Mouse (Mus musculus) lung, adult 2 months (tissue): ENCODE data around the gene Gm6592. TPM values are rescaled to one million over a fixed set of nuclear protein-coding genes. Genes with fewer than 3 reads are reported as not detected.
A peak's percentile ranks its signal among the peaks of the same experiment; 100 is the strongest.
"Not testable (repeated sequence)": the region's sequence is repeated elsewhere in the genome, so short reads cannot be mapped to it uniquely, and the experiment has no call there.

ENCODE experiments used
- DNase-seq: peaks from one replicate; pipeline ENCODE4 v3.0.0; 2022
- H3K4me1 ChIP-seq: fragments of 200-500 bp; 2 replicates; pipeline ENCODE4 v1.6.1; 2011; ENCODE audit warnings: low read length; ENCODE audit not compliant: control insufficient read depth, insufficient read depth
- H3K4me3 ChIP-seq: fragments of 200-500 bp; replicated peaks from 2 replicates; pipeline ENCODE3; 2011; ENCODE audit warnings: low read depth, mild to moderate bottlenecking, control low read depth, low read length; ENCODE audit errors: extremely low read depth
- CTCF ChIP-seq: fragments of 200-500 bp; IDR thresholded peaks from 2 replicates; pipeline ENCODE4 v1.5.1; 2011; ENCODE audit warnings: mild to moderate bottlenecking, low read length, control low read depth; ENCODE audit not compliant: insufficient read depth
- POLR2A ChIP-seq: fragments of 200-500 bp; IDR thresholded peaks from 2 replicates; pipeline ENCODE4 v1.6.1; 2011; ENCODE audit warnings: low read depth, mild to moderate bottlenecking, control low read depth, low read length, borderline replicate concordance; ENCODE audit errors: extremely low read depth
- WGBS: fragments of 180-500 bp; shearing (Covaris S2); methylation state at CpG from one replicate; pipeline ENCODE4 v1.1.7; 2018; 5-methylcytosine and 5-hydroxymethylcytosine counted together
- polyA plus RNA-seq: library from polyadenylated mRNA; depleted of rRNA; stranded (reverse); fragments of >200 nt; gene quantifications from 2 replicates; pipeline ENCODE4 v1.2.3, GENCODE M21; 2012; rRNA removed

The Gm6592 gene
- not detected in 2 replicates for polyA plus RNA-seq

DNA sequence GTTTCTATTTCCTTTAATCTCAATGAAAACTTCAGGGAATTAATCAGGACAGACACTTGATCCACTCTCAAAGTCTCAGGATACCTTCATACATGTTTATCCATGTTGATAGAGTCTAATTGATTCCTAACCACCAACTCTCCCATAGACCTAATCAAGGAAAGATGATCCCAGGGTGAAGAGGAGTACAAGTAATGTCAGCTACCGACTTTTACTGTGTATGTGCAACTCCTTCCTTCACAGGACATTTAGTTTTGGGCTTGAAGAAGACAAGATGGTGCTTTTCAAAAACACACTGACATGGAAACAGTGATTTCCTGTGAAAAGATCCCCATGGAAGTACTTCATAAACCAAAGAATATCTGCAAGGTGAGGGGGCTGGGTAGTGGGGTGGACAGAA is at the start of gene Gm6592:
Gene Gm6592, plus strand, starts transcription at position 301 of the 400 bp plus-strand sequence.
- Histone ChIP-seq H3K4me1 (no peaks in the 10 kb centered on the region), H3K4me3 (no peak within 1 kb of the TSS)
- DNase-seq = no peak
- TF ChIP-seq POLR2A = no peak
- no peak for TF ChIP-seq CTCF
- WGBS = 51% methylated on average over 1 of the region's 1 CpGs

DNA sequence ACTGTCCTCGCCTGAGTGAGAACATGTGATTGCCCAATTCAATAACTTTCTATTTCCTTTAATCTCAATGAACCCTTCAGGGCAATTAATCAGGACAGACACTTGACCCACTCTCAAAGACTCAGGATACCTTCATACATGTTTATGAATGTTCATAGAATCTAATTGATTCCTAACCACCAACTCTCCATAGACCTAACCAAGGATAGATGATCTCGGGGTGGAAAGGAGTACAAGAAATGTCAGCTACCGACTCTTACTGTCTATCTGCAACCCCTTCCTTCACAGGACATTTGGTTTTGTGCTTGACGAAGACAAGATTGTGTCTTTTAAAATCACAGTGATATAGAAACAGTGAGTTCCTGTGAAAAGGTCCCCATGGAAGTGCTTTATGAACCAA is 40.4 kb upstream of the Gm6592 start, which contains the start of gene Ssxb5:
Gene Ssxb5, plus strand, starts transcription at position 301 of the 400 bp plus-strand sequence.
- 67% methylated on average over 4 of the region's 4 CpGs for WGBS
- not testable (repeated sequence) for DNase-seq, H3K4me3 ChIP-seq, H3K4me1 ChIP-seq

DNA sequence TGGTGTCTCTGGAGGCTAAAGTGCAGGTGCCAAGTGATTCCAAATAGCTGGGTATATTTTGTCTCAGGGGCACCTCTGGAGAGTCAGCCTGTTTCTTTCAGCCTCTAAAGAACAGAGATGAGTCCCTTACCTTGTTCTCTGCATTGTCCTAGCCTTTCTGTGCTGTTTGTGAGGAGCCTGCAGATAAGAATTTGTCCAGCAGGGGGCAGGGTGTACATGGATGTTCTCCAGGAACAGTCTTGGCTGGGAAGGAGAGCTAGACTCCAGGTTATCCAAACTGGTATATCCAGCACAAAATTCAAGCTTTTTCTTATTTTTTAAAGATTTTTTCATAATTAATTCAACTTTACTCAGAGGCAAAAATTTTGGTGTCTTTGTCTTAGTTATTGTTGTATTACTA is 11.8 kb upstream of the Gm6592 start:
- Histone ChIP-seq H3K4me3 (no peak overlapping the region), H3K4me1 (no peaks in the 10 kb centered on the region)
- DNase-seq = peak; percentile 33
- TF ChIP-seq POLR2A (no peak), CTCF (peak; percentile 21; the same call in 1 of the 2 replicates)

DNA sequence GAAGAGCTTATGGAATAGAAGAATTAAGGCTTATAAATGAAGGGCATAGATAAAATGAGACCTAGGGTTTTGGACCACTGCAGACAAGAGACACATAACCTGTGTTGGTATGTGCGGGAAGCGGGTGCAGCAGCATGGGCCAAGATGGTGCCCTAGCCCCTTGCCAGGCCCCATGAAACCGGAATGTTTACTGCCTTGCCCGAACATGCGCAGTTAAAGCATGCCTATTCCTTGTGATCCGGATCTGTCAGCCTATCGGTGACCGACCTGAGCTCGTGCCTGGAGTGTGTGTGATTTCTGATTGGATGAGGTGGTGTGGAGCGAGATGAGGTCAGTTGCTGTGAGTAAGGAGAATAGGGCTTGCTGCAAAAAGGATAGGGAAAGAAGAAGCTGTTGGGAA is 8.7 kb downstream of the Gm6592 start:
- TF ChIP-seq POLR2A (no peak), CTCF (no peak)
- DNase-seq = no peak
- WGBS = 90% methylated on average over 10 of the region's 10 CpGs
- no peak overlapping the region for H3K4me3 ChIP-seq
- no peaks in the 10 kb centered on the region for H3K4me1 ChIP-seq

DNA sequence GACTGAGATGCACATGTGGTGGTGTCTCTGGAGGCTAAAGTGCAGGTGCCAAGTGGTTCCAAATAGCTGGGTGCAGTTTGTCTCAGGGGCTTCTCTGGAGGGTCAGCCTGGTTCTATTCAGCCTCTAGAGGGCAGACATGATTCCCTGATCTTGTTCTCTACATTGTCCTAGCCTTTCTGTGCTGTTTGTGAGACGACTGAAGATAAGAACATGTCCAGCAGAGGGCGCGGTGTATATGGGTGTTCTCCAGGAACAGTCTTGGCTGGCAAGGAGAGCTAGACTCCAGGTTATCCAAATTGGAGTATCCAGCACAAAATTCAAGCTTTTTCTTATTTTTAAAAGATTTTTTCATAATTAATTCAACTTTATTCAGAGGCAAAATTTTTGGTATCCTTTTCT is 20.5 kb downstream of the Gm6592 start:
- WGBS = 9% methylated on average over 3 of the region's 3 CpGs
- DNase-seq = peak; percentile 48
- H3K4me1 ChIP-seq, H3K4me3 ChIP-seq: not testable (repeated sequence)
- TF ChIP-seq CTCF = peak; percentile 41

DNA sequence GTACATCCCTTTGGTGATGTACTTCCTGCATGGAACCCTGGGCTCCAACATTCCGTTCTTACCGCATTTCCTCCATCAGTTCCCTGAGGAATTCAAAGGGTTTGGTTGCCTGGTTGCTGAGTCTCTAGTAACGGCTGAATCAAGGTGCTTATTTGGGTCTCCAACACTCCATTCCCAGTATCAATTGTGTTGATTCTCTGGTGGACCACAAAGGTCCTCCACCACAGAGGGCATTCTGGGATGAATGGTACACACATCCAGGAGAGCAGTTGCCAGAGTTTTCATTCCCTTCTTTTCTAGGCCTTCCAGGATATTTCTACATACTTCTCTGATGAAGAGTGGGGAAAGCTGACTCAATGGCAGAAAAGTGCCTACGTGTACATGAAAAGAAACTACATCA is 30.2 kb downstream of the Gm6592 start, which contains the start of gene Gm5751:
Gene Gm5751, plus strand, starts transcription at position 301 of the 400 bp plus-strand sequence.
- not testable (repeated sequence) for DNase-seq, H3K4me1 ChIP-seq, H3K4me3 ChIP-seq
- 88% methylated on average over 4 of the region's 4 CpGs for whole genome bisulfite sequencing

DNA sequence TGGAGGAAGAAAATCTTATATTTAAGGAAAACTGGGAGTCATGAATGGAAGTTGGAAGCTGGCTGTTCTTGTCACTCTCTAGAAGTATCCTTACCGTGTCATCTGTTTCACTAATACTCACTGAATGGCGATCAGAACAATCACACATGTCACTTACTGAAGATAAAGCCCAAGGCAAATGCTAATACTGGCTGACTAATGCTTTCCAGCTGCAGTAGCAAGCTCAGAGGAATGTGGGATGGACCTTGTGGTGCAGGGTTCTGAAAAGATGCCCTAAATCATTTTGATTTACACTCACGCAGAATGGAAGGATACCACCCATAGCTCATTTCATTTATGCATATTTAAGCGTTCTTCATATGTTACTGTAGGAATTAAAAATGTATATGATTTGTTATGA is 40.5 kb downstream of the Gm6592 start:
- Histone ChIP-seq H3K4me3 (no peak overlapping the region), H3K4me1 (no peaks in the 10 kb centered on the region)
- TF ChIP-seq CTCF = no peak
- no peak for TF ChIP-seq POLR2A
- 67% methylated on average over 4 of the region's 4 CpGs for WGBS
- no peak for DNase-seq

DNA sequence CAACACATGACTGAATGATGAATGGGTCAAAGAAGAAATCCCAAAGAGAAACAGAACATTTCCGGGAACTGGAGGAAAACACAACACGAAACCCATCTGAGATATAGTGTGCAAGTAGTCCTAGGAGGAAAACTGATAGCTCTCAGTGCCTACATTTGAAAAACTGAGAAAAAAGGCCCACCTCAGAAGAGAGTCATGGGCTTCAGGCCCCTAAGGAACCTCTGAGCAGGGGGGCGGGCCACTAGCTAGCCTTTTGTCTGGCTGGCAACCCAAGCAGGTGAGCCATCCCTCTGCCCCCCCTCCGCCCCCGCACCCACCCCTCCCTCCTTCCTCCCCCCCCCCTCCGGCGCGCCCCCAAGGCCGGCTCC is 48.2 kb downstream of the Gm6592 start:
- 51% methylated on average over 4 of the region's 9 CpGs for WGBS
- no peak overlapping the region for H3K4me3 ChIP-seq

DNA sequence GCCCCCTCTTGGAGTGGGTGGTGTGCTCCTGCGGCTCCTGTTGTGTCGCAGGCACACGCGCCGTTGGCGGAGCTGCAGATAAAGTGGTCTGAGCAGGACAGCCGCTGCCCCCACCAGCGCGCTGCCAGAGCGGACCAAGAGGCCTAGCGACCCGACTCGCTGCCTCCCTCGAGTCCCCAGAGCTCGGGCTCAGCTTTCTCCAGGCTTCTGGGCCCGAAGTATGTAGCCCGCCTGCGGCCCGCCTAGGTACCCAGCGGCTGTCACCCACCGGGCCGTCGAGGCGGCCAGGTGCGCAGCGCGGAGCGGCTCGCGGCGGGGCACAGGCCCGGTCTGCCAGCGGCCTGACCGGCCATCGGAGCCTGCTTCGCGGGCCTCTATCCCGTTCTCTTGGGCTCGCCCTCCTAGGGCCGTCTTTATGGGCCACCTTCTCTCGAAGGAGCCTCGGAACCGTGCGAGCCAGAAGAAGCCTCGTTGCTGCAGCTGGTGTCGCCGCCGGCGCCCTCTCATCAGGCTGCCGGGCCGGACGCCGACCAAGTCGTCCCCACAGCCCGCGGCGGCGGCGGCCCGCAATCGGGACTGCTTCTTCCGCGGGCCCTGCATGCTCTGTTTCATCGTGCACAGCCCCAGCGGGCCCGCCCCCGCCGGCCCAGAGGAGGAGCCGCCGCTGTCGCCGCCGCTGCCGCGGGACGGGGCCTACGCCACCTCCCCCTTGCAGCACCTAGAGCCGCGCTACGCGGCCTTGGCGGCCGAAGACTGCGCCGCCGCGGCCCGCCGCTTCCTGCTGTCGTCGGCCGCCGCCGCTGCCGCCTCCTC is 48.8 kb downstream of the Gm6592 start, which contains the start of gene B630019K06Rik:
Gene B630019K06Rik, plus strand, starts transcription at position 40 of the 813 bp plus-strand sequence.
- DNase-seq = peak; percentile 58
- H3K4me1 ChIP-seq = peaks cover 2% of the 10 kb centered on the region; the same call in 1 of the 2 replicates
- TF ChIP-seq CTCF (no peak), POLR2A (peak; percentile 36; the same call in 1 of the 2 replicates)
- 22% methylated on average over 93 of the region's 95 CpGs for WGBS
- H3K4me3 ChIP-seq = peak within 1 kb of the TSS; percentile 65

More for the DNA sequence above, 48.2 kb downstream of the Gm6592 start:
- TF ChIP-seq POLR2A (no peak), CTCF (no peak)
- H3K4me1 ChIP-seq = peaks cover 2% of the 10 kb centered on the region; the same call in 1 of the 2 replicates
- no peak for DNase-seq

DNA sequence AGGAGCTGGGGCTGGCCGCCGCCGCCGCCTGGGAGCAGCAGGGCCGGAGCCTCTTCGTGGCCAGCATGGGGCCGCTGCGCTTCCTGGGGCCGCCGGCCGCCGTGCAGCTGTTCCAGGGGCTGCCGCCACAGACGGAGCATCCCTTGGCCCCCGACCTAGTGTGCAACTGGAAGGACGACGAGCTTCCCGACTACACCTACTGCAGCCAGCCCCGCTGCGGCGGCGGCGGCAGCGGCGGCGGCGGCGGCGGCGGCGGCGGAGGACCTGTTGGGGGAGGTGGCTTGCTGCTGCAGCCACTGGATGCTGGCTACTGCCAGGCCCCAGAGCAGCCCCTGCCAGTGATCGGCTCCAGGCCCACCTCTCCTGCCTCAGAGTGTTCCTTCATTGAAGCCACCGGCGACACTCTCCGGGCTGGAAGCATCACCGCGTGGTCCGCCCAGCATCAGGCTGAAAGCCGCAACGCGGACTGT is 49.4 kb downstream of the Gm6592 start:
- WGBS = 28% methylated on average over 42 of the region's 42 CpGs
- TF ChIP-seq CTCF (no peak), POLR2A (no peak)
- no peak for DNase-seq
- H3K4me3 ChIP-seq = peak overlapping the region; percentile 65
- peaks cover 2% of the 10 kb centered on the region; the same call in 1 of the 2 replicates for H3K4me1 ChIP-seq

Other genes starting within 250 kb of the Gm6592 start
- gene Ssxb8, start 153.2 kb upstream of the Gm6592 start, polyA plus RNA-seq = not detected in 2 replicates
- not detected in 2 replicates for gene Ssx9, start 95.6 kb upstream of the Gm6592 start, polyA plus RNA-seq
- not detected in 2 replicates for gene Ssxb5, start 40.3 kb upstream of the Gm6592 start, polyA plus RNA-seq
- gene Gm5751, start 30.3 kb downstream of the Gm6592 start, polyA plus RNA-seq = not detected in 2 replicates
- gene B630019K06Rik, start 48.4 kb downstream of the Gm6592 start, polyA plus RNA-seq = 1.6 and 3.2 TPM in 2 replicates
- not detected in 2 replicates for gene Fthl17b, start 119.0 kb downstream of the Gm6592 start, polyA plus RNA-seq
- not detected in 2 replicates for gene Fthl17c, start 132.6 kb downstream of the Gm6592 start, polyA plus RNA-seq
- gene Fthl17d, start 142.8 kb downstream of the Gm6592 start, polyA plus RNA-seq = not detected in 2 replicates
- gene Fthl17e, start 189.5 kb downstream of the Gm6592 start, polyA plus RNA-seq = not detected in 2 replicates
- gene Fthl17f, start 219.0 kb downstream of the Gm6592 start, polyA plus RNA-seq = not detected in 2 replicates